Mouse (Mus musculus): Measurements from ENCODE around the gene Kitl.

Gene Kitl

DNA sequence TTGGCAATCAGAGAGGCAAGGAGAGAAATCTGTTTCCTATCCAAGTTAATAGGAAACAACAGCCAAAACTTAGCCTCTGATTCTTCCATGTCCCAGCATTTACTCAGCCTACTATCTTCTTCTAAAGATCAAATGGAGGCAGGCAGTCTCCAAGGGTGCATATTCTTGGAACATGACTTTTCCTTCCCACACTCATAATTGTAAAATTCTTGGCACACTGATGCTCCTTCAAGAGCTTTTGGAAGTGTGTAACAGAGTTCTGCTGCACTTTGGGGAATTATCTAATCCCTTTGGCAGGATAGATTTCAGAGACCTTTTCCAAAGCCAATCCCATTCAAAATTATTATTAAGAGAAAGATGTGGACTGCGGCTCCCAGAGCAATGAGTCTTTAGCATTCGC is 100.1 kb downstream of the Kitl start:
- in situ Hi-C loops (cut with MseI, MboI): no loop called here

DNA sequence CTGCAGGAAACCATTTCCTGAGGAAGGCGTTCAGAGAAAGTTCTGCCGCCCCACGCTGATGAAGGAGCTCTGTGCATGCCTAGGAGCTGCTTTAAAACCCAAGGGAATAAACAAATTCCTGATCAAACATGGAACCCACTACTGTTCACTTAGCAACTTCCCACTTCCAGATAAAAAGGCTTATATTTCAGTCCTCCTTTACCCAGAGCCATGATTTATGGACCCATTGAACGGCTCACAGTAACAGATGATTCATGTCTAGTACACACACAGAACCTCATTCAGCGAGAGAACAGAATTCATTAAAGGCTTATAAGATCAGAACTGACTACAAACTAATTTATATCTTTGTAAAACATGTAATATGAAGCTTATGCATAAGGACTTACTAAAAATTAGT is 109.0 kb downstream of the Kitl start:
- in situ Hi-C loops (cut with MseI, MboI): no loop called here

DNA sequence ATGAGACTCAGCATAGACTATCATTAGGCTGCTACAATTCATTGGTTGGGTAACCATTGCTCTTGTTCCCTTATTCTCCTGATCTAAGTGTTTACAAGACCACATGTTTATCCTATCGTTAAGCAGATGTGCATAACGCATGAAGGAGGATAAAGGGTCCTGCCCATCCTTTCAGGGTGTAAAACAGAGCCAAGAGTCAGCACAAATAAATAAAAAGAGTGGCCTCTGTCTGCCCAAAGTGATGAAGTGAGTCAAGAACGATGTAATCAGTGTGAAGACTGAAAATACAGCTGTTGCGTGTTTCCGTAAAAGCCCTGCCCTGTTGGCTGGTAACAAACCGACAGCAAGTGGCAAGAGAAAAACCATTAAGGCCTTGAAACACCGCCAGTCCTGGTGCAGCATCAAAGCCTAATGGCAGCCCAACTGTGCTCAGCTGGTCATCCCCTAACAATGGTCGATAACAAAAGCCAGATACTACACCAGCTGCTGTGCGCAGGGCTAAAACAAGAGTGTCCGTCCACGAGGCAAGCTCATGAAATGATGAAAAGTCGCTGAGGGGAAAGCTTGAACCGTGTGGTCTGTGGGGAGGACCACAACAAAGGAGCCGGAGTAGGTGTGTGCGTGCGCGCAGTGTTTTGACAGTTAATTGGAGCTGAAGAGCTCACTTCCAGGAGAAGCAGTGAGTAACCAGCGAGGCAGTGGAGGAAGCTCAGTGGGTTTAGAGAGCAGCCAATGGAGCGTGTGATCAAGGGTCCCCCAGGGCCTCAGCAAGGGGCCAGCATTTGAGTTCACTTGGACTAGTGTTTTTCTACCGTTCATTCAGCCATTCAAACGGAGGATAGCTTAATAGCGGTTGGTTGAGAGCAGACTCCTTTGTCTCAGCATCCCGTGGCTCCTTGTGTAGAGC is 112.7 kb downstream of the Kitl start:
- in situ Hi-C loops (cut with MseI, MboI): no loop called here

DNA sequence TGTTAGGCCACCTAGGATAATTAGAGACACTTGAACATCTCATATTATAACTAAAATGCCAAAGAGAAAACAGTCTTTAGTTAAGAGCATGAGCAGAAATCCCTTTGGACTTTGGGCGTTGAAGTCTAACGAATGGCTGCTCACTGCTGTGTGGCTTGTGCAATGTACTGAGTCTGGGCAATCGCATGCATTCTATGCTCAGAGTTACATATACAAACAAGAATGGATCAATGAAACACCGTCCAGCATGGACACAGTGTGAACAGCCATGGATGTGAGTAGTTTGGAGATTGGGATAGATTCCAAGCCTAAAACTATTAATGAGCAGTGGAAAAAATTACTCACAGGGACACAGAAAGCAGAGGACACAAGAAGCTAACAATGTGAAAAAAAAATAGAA is 116.2 kb downstream of the Kitl start:
- in situ Hi-C loops (cut with MseI, MboI): no loop called here

DNA sequence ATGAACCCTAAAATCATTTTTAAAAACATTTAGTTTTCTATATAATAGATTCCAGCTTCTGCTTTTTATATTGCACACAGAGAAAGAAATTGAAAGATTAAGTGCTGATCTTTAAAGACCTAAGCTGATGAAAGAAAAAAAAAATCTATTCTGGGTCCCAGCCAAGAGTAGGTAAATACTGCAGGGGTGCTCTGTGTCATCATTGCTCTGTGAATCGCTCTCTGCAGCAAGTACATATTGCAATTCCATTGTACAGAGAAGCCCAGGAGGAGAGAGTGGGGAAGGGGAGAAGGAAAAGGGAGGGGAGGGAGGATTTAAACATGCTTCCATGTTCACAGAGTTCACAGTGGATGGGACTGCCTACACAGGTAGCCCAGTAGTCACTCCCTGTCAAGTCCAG is 116.9 kb downstream of the Kitl start:
- in situ Hi-C loops (cut with MseI, MboI): no loop called here

DNA sequence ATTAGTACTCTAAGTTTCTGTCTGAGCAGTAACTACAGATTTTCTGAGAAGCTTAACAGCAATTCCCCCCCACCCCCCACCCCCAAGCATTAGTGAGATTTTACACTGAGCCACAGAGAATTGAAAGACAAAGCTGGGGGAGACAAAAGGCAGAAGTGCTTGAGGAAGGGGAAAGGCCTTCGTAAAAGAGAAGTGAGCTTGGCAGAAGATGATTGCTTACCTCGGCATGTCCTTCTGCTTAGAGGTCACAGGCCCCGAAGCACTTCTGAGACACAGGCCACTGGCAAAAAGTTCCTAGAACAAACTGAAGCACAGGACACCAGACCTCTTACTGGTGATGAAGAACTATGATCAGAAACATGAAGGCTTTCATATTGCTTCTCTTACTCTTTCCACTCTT is 123.1 kb downstream of the Kitl start:
- in situ Hi-C loops (cut with MseI, MboI): no loop called here

DNA sequence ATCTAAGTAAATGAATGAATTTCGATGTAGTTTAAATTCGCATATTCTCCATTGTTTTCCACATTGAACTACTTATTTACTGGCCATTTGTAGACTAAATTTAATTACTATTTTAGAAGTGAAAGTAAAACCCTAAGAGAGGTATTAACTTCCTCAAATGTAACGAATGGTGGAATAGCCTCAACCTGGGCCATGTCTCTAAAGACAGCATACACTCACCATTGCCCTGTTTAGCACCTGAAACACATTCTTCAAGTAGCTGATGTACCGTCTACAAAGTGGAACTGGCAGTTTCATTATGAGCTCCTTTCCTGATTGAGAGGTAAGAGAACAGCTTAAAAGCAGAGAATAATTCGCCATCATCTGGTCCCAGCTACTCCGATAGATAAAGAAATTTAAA is 132.7 kb downstream of the Kitl start:
- in situ Hi-C loops (cut with MseI, MboI): no loop called here
